Mouse (Mus musculus) heart, postnatal 0 days (tissue): ENCODE data around the gene Klhl26. TPM values are rescaled to one million over a fixed set of nuclear protein-coding genes. Genes with fewer than 3 reads are reported as not detected.

Experiments used
- ATAC-seq: fragments of 200-750 bp; cut with Nextera tagmentation; 2 replicates; pipeline ENCODE4 v1.8.0; 2017; ENCODE audit warnings: low read depth, moderate number of reproducible peaks, moderate library complexity; ENCODE audit not compliant: insufficient read depth
- DNase-seq: peaks from one replicate; pipeline ENCODE4 v3.0.0-alpha.2; 2016; ENCODE audit warnings: low spot score
- H3K27ac ChIP-seq: fragments of 300-500 bp; sonication (generic); 2 replicates; pipeline ENCODE4 v1.5.1; 2014; ENCODE audit warnings: low read depth, mild to moderate bottlenecking
- H3K27me3 ChIP-seq: fragments of 300-500 bp; sonication (generic); 2 replicates; pipeline ENCODE4 v1.6.1; 2014; ENCODE audit warnings: low read length, mixed read lengths; ENCODE audit not compliant: control insufficient read depth, insufficient read depth
- H3K36me3 ChIP-seq: fragments of 300-500 bp; sonication (generic); replicated peaks from 2 replicates; pipeline ENCODE4 v1.6.1; 2014; ENCODE audit warnings: low read length, mixed read lengths; ENCODE audit not compliant: control insufficient read depth, insufficient read depth
- H3K4me1 ChIP-seq: fragments of 300-500 bp; sonication (generic); 2 replicates; pipeline ENCODE4 v1.6.1; 2014; ENCODE audit warnings: antibody characterized with exemption; ENCODE audit not compliant: control insufficient read depth, insufficient read depth
- H3K4me2 ChIP-seq: fragments of 300-500 bp; sonication (generic); 2 replicates; pipeline ENCODE4 v1.6.1; 2014; ENCODE audit warnings: low read depth, mild to moderate bottlenecking, low read length, moderate library complexity
- H3K4me3 ChIP-seq: fragments of 300-500 bp; sonication (generic); 2 replicates; pipeline ENCODE4 v1.5.1; 2014; ENCODE audit warnings: low read depth, low read length
- H3K9ac ChIP-seq: fragments of 300-500 bp; sonication (generic); replicated peaks from 2 replicates; pipeline ENCODE4 v1.6.1; 2014; ENCODE audit warnings: low read depth, low read length, mixed read lengths
- H3K9me3 ChIP-seq: fragments of 300-500 bp; sonication (generic); replicated peaks from 2 replicates; pipeline ENCODE4 v1.6.1; 2016; ENCODE audit warnings: low read length; ENCODE audit not compliant: control insufficient read depth
- CTCF ChIP-seq: IDR thresholded peaks from 2 replicates; pipeline ENCODE4 v1.5.1; 2016; ENCODE audit warnings: antibody characterized with exemption, control low read depth, low read depth
- EP300 ChIP-seq: IDR thresholded peaks from 2 replicates; pipeline ENCODE4 v1.6.1; 2016; ENCODE audit warnings: antibody characterized with exemption, low read depth
- WGBS: fragments of 180-500 bp; shearing (Covaris S2); extraction: QIAGEN DNeasy Blood & Tissue Kit; methylation state at CpG from one replicate; pipeline ENCODE4 v1.1.7; 2014; 5-methylcytosine and 5-hydroxymethylcytosine counted together
- polyA plus RNA-seq: library from polyadenylated mRNA; unstranded; fragments of >200 nt; fragmentation: Nextera tagmentation; extraction: Ambion mirVana; gene quantifications from 2 replicates; pipeline ENCODE4 v1.2.1, GENCODE M21; 2015
- total RNA-seq: library from RNA; depleted of rRNA; stranded (reverse); fragments of >200 nt; gene quantifications from 2 replicates; pipeline ENCODE4 v1.2.3, GENCODE M21; 2014; ENCODE audit warnings: low replicate concordance

Gene Klhl26
- total and polyA plus RNA-seq, 2 experiments from 2014 or later = 8.7 to 22.6 TPM

- Histone ChIP-seq H3K4me1 (peaks cover 18% of the 10 kb centered on the region), H3K4me3 (no peak overlapping the region), H3K9ac (no peak overlapping the region), H3K27me3 (no peaks in the 10 kb centered on the region), H3K9me3 (no peaks in the 10 kb centered on the region), H3K4me2 (no peak overlapping the region), H3K27ac (no peak overlapping the region), H3K36me3 (no peaks in the 10 kb centered on the region)
- no peak for ATAC-seq
- WGBS = 88% methylated on average over 8 of the region's 8 CpGs
- TF ChIP-seq EP300 (no peak), CTCF (no peak)
- DNase-seq = no peak
These were observed 14.3 kb downstream of the Klhl26 start for GRCm38 (mm10) chr8:70462516-70462813.

GRCm38 (mm10) chr8:70461765-70462515 is 14.8 kb downstream of the Klhl26 start:
- WGBS = 82% methylated on average over 16 of the region's 16 CpGs
- no peak overlapping the region for H3K4me2 ChIP-seq
- no peaks in the 10 kb centered on the region for H3K9me3 ChIP-seq
- no peaks in the 10 kb centered on the region for H3K36me3 ChIP-seq
- H3K4me3 ChIP-seq = no peak overlapping the region
- H3K27ac ChIP-seq = no peak overlapping the region
- no peak overlapping the region for H3K9ac ChIP-seq
- TF ChIP-seq EP300 = no peak
- no peak for TF ChIP-seq CTCF
- no peaks in the 10 kb centered on the region for H3K27me3 ChIP-seq
- DNase-seq (no peak), ATAC-seq (0 out of 2 replicates have a peak, but pooled peaks have one; percentile 12)
- peaks cover 12% of the 10 kb centered on the region; the same call in 1 of the 2 replicates for H3K4me1 ChIP-seq

- Histone ChIP-seq H3K27ac (no peak overlapping the region), H3K4me1 (peaks cover 5% of the 10 kb centered on the region; the same call in 1 of the 2 replicates), H3K36me3 (no peaks in the 10 kb centered on the region), H3K9ac (no peak overlapping the region), H3K4me3 (no peak overlapping the region), H3K9me3 (no peaks in the 10 kb centered on the region), H3K27me3 (no peaks in the 10 kb centered on the region), H3K4me2 (no peak overlapping the region)
- ATAC-seq (peak; percentile 50), DNase-seq (peak; percentile 24)
- 40% methylated on average over 9 of the region's 9 CpGs for WGBS
- TF ChIP-seq EP300 = no peak
- no peak for TF ChIP-seq CTCF
These were observed 16.2 kb downstream of the Klhl26 start for GRCm38 (mm10) chr8:70460606-70461005.

GRCm38 (mm10) chr8:70460199-70460598 is 16.6 kb downstream of the Klhl26 start:
- no peak for TF ChIP-seq CTCF
- no peak for TF ChIP-seq EP300
- H3K9ac ChIP-seq = no peak overlapping the region
- 76% methylated on average over 5 of the region's 5 CpGs for WGBS

GRCm38 (mm10) chr8:70459636-70460035 is 17.1 kb downstream of the Klhl26 start:
- Histone ChIP-seq H3K4me2 (no peak overlapping the region), H3K27ac (no peak overlapping the region), H3K36me3 (no peaks in the 10 kb centered on the region), H3K9me3 (no peaks in the 10 kb centered on the region), H3K27me3 (no peaks in the 10 kb centered on the region), H3K4me3 (no peak overlapping the region), H3K9ac (no peak overlapping the region), H3K4me1 (peaks cover 5% of the 10 kb centered on the region; the same call in 1 of the 2 replicates)
- no peak for ATAC-seq
- DNase-seq = no peak
- no peak for TF ChIP-seq CTCF
- TF ChIP-seq EP300 = no peak
- WGBS = 94% methylated on average over 2 of the region's 2 CpGs

More at GRCm38 (mm10) chr8:70460199-70460598, 16.6 kb downstream of the Klhl26 start:
- H3K4me3 ChIP-seq = no peak overlapping the region
- no peak overlapping the region for H3K27ac ChIP-seq
- no peaks in the 10 kb centered on the region for H3K27me3 ChIP-seq
- no peaks in the 10 kb centered on the region for H3K36me3 ChIP-seq
- peaks cover 5% of the 10 kb centered on the region; the same call in 1 of the 2 replicates for H3K4me1 ChIP-seq
- no peak for DNase-seq
- no peak for ATAC-seq
- no peaks in the 10 kb centered on the region for H3K9me3 ChIP-seq
- H3K4me2 ChIP-seq = no peak overlapping the region

GRCm38 (mm10) chr8:70458462-70458861 is 18.3 kb downstream of the Klhl26 start:
- Histone ChIP-seq H3K4me2 (no peak overlapping the region), H3K4me1 (peaks cover 12% of the 10 kb centered on the region), H3K27ac (no peak overlapping the region), H3K4me3 (no peak overlapping the region), H3K27me3 (no peaks in the 10 kb centered on the region), H3K36me3 (no peaks in the 10 kb centered on the region), H3K9me3 (no peaks in the 10 kb centered on the region), H3K9ac (no peak overlapping the region)
- TF ChIP-seq CTCF (no peak), EP300 (no peak)
- ATAC-seq (no peak), DNase-seq (no peak)
- 60% methylated on average over 3 of the region's 3 CpGs for WGBS
